Mouse (Mus musculus) limb, embryonic 11.5 days (tissue): ENCODE results near the gene Gpr179. TPM values are rescaled to one million over a fixed set of nuclear protein-coding genes. Genes with fewer than 3 reads are reported as not detected.
"Not testable (repeated sequence)": the region's sequence is repeated elsewhere in the genome, so short reads cannot be mapped to it uniquely, and the experiment has no call there.

Experiments used
- ATAC-seq: fragments of 200-750 bp; cut with Nextera tagmentation; 2 replicates; pipeline ENCODE4 v1.8.0; 2017; ENCODE audit warnings: low read depth; ENCODE audit not compliant: insufficient number of reproducible peaks, low FRiP score, low TSS enrichment
- DNase-seq: peaks from one replicate; pipeline ENCODE4 v3.0.0-alpha.2; 2015; ENCODE audit warnings: low spot score
- H3K27ac ChIP-seq: fragments of 300-500 bp; sonication (generic); replicated peaks from 2 replicates; pipeline ENCODE4 v1.5.1; 2014; ENCODE audit warnings: low read depth, mild to moderate bottlenecking, low read length
- H3K27me3 ChIP-seq: fragments of 300-500 bp; sonication (generic); 2 replicates; pipeline ENCODE4 v1.6.1; 2014; ENCODE audit warnings: mild to moderate bottlenecking, low read length, mixed read lengths; ENCODE audit not compliant: control insufficient read depth, insufficient read depth
- H3K36me3 ChIP-seq: fragments of 300-500 bp; sonication (generic); 2 replicates; pipeline ENCODE4 v1.6.1; 2014; ENCODE audit warnings: mild to moderate bottlenecking, low read length, moderate library complexity, mixed read lengths; ENCODE audit not compliant: control insufficient read depth, insufficient read depth
- H3K4me1 ChIP-seq: fragments of 300-500 bp; sonication (generic); 2 replicates; pipeline ENCODE4 v1.6.1; 2014; ENCODE audit warnings: low read length, mixed read lengths; ENCODE audit not compliant: control insufficient read depth, insufficient read depth
- H3K4me2 ChIP-seq: fragments of 300-500 bp; sonication (generic); 2 replicates; pipeline ENCODE4 v1.6.1; 2014; ENCODE audit warnings: low read depth, mild to moderate bottlenecking, moderate library complexity; ENCODE audit not compliant: severe bottlenecking
- H3K4me3 ChIP-seq: fragments of 300-500 bp; sonication (generic); 2 replicates; pipeline ENCODE4 v1.5.1; 2014; ENCODE audit warnings: low read depth, low read length
- H3K9ac ChIP-seq: fragments of 300-500 bp; sonication (generic); 2 replicates; pipeline ENCODE4 v1.6.1; 2014; ENCODE audit warnings: mild to moderate bottlenecking, low read length
- H3K9me3 ChIP-seq: fragments of 300-500 bp; sonication (generic); 2 replicates; pipeline ENCODE4 v1.6.1; 2016; ENCODE audit warnings: low read length; ENCODE audit not compliant: control insufficient read depth
- WGBS: fragments of 180-500 bp; shearing (Covaris S2); extraction: QIAGEN DNeasy Blood & Tissue Kit; methylation state at CpG from one replicate; pipeline ENCODE4 v1.1.7; 2014; 5-methylcytosine and 5-hydroxymethylcytosine counted together
- polyA plus RNA-seq: library from polyadenylated mRNA; unstranded; fragments of >200 nt; fragmentation: Nextera tagmentation; extraction: Ambion mirVana; gene quantifications from 2 replicates; pipeline ENCODE4 v1.2.1, GENCODE M21; 2014

The Gpr179 gene
- polyA plus RNA-seq, 1 experiment from 2014 or later = 0.04 TPM

GRCm38 (mm10) chr11:97312871-97313270, 39.0 kb downstream of the Gpr179 start:
- not testable (repeated sequence) for H3K36me3 ChIP-seq, H3K4me2 ChIP-seq, H3K27me3 ChIP-seq, H3K9me3 ChIP-seq, H3K4me1 ChIP-seq, H3K9ac ChIP-seq, H3K4me3 ChIP-seq, H3K27ac ChIP-seq, ATAC-seq, DNase-seq
- 87% methylated on average over 1 of the region's 1 CpGs for WGBS

- Histone ChIP-seq H3K36me3 (no peaks in the 10 kb centered on the region), H3K4me3 (peak overlapping the region; percentile 9), H3K4me1 (peaks cover 8% of the 10 kb centered on the region; the same call in 1 of the 2 replicates), H3K9ac (peak overlapping the region; percentile 40), H3K9me3 (no peaks in the 10 kb centered on the region), H3K27ac (no peak overlapping the region), H3K4me2 (peak overlapping the region; percentile 59), H3K27me3 (0 out of 2 replicates have a peak, but pooled peaks cover 3% of the 10 kb centered on the region)
- DNase-seq (peak; percentile 59), ATAC-seq (no peak)
- WGBS = 5% methylated on average over 18 of the region's 18 CpGs
These were observed 40.8 kb downstream of the Gpr179 start for GRCm38 (mm10) chr11:97310895-97311631.

GRCm38 (mm10) chr11:97309911-97310571, 41.8 kb downstream of the Gpr179 start:
- H3K4me2 ChIP-seq = peak overlapping the region; percentile 59
- H3K4me1 ChIP-seq = peaks cover 8% of the 10 kb centered on the region; the same call in 1 of the 2 replicates
- 0 out of 2 replicates have a peak, but pooled peaks cover 3% of the 10 kb centered on the region for H3K27me3 ChIP-seq
- H3K36me3 ChIP-seq = no peaks in the 10 kb centered on the region
- H3K27ac ChIP-seq = no peak overlapping the region
- H3K9ac ChIP-seq = peak overlapping the region; percentile 47
- peak; percentile 80 for DNase-seq
- under 1% methylated on average over 25 of the region's 25 CpGs for WGBS
- no peaks in the 10 kb centered on the region for H3K9me3 ChIP-seq
- peak overlapping the region; percentile 28 for H3K4me3 ChIP-seq
- no peak for ATAC-seq

- no peak for ATAC-seq
These were observed 42.4 kb downstream of the Gpr179 start for GRCm38 (mm10) chr11:97309451-97309836.

GRCm38 (mm10) chr11:97308806-97309450, 42.9 kb downstream of the Gpr179 start:
- Histone ChIP-seq H3K4me1 (peaks cover 8% of the 10 kb centered on the region; the same call in 1 of the 2 replicates), H3K9ac (peak overlapping the region; percentile 47; the same call in 1 of the 2 replicates), H3K27me3 (0 out of 2 replicates have a peak, but pooled peaks cover 3% of the 10 kb centered on the region), H3K4me3 (no peak overlapping the region), H3K9me3 (no peaks in the 10 kb centered on the region), H3K27ac (no peak overlapping the region), H3K4me2 (peak overlapping the region; percentile 59; the same call in 1 of the 2 replicates), H3K36me3 (no peaks in the 10 kb centered on the region)
- ATAC-seq (no peak), DNase-seq (no peak)
- 60% methylated on average over 3 of the region's 3 CpGs for WGBS

More at GRCm38 (mm10) chr11:97309451-97309836, 42.4 kb downstream of the Gpr179 start:
- Histone ChIP-seq H3K36me3 (no peaks in the 10 kb centered on the region), H3K27me3 (0 out of 2 replicates have a peak, but pooled peaks cover 3% of the 10 kb centered on the region), H3K4me2 (peak overlapping the region; percentile 59), H3K9ac (peak overlapping the region; percentile 47), H3K4me1 (peaks cover 8% of the 10 kb centered on the region; the same call in 1 of the 2 replicates), H3K9me3 (no peaks in the 10 kb centered on the region), H3K27ac (no peak overlapping the region), H3K4me3 (peak overlapping the region; percentile 28)
- DNase-seq = peak; percentile 49
- WGBS = 6% methylated on average over 9 of the region's 9 CpGs

GRCm38 (mm10) chr11:97307294-97308069, 44.4 kb downstream of the Gpr179 start:
- DNase-seq = no peak
- Histone ChIP-seq H3K9me3 (no peaks in the 10 kb centered on the region), H3K27me3 (0 out of 2 replicates have a peak, but pooled peaks cover 3% of the 10 kb centered on the region), H3K4me2 (no peak overlapping the region), H3K36me3 (no peaks in the 10 kb centered on the region), H3K9ac (no peak overlapping the region), H3K4me3 (no peak overlapping the region), H3K27ac (no peak overlapping the region), H3K4me1 (peaks cover 8% of the 10 kb centered on the region; the same call in 1 of the 2 replicates)
- WGBS = 93% methylated on average over 11 of the region's 11 CpGs
- no peak for ATAC-seq

- ATAC-seq (no peak), DNase-seq (no peak)
- Histone ChIP-seq H3K4me3 (no peak overlapping the region), H3K27ac (no peak overlapping the region), H3K9ac (no peak overlapping the region), H3K9me3 (no peaks in the 10 kb centered on the region), H3K27me3 (0 out of 2 replicates have a peak, but pooled peaks cover 3% of the 10 kb centered on the region), H3K4me1 (peaks cover 4% of the 10 kb centered on the region; the same call in 1 of the 2 replicates), H3K36me3 (no peaks in the 10 kb centered on the region), H3K4me2 (no peak overlapping the region)
- WGBS = 82% methylated on average over 5 of the region's 5 CpGs
These were observed 47.2 kb downstream of the Gpr179 start for GRCm38 (mm10) chr11:97304631-97305030.
